Mouse (Mus musculus) gastrocnemius, adult 2 months (tissue): ENCODE measurements around the gene Elmo3. TPM values are rescaled to one million over a fixed set of nuclear protein-coding genes. Genes with fewer than 3 reads are reported as not detected.
A peak's percentile ranks its signal among the peaks of the same experiment; 100 is the strongest.
"Not testable (repeated sequence)": the region's sequence is repeated elsewhere in the genome, so short reads cannot be mapped to it uniquely, and the experiment has no call there.

Source experiments
- DNase-seq: peaks from one replicate; pipeline ENCODE4 v3.0.0; 2022
- H3K27ac ChIP-seq: fragments of 200-600 bp; 2 replicates; pipeline ENCODE4 v1.8.1; 2022; ENCODE audit warnings: mild to moderate bottlenecking
- H3K4me3 ChIP-seq: fragments of 200-600 bp; 2 replicates; pipeline ENCODE4 v1.8.1; 2022; ENCODE audit warnings: mild to moderate bottlenecking, moderate library complexity
- CTCF ChIP-seq: fragments of 200-600 bp; IDR thresholded peaks from 2 replicates; pipeline ENCODE4 v1.8.1; 2022; ENCODE audit warnings: antibody characterized with exemption, mild to moderate bottlenecking, moderate library complexity
- intact Hi-C: fragments of 180-260 bp; cut with DNase I; formaldehyde crosslinking; loops from one replicate; pipeline ENCODE4 v1.15.1; 2025
- total RNA-seq, 2 experiments: library from RNA; stranded (reverse); gene quantifications; 2 replicates each; pipeline ENCODE4 v1.2.3; 2021

Gene Elmo3
- total RNA-seq, 2 experiments from 2014 or later, result 1.2 to 1.6 TPM

DNA sequence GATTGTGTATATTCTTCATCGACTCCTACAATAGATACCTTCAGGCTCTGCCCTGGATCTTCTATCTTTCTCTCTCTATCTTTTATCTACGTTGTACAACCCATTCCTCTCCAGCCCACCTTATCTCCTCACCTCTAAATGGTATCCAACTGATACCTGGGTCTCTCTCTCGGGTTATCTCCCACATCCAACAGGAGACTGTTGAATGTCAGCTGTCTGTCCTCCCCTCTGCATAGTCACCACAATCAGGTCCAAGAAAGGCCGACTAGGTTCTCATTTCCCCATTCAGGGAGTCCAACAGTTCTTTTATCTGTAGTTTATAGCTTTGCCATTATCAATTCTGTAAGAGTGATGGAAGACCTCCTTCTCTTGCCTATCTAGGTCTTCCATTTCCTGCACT is 23.2 kb upstream of the Elmo3 start:
- Histone ChIP-seq H3K4me3 (no peak overlapping the region), H3K27ac (no peak overlapping the region)
- TF ChIP-seq CTCF, result no peak
- no peak for DNase-seq
- intact Hi-C loops, result no loop called here

DNA sequence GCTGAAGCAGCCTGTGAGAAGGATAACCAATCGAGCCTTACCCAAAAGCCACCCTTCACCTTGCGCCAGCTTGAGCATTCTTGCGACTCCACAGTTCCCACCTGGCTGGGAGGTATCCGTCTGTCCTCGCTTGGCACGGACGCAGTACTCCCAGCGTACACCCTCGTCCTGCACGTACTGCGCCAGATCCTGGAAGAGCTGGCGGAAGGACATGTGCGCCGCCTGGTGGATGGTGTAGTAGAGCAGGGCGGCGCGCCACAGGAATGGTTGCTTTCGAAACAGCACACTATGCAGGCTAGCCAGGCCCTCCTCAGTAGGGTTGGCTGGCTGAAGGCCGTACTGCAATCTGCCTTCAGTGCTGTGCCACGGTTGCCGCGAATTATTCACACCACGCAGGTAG is 22.3 kb upstream of the Elmo3 start:
- intact Hi-C loops, result no loop called here
- DNase-seq, result peak; percentile 84
- H3K4me3 ChIP-seq, result peak overlapping the region; percentile 54

DNA sequence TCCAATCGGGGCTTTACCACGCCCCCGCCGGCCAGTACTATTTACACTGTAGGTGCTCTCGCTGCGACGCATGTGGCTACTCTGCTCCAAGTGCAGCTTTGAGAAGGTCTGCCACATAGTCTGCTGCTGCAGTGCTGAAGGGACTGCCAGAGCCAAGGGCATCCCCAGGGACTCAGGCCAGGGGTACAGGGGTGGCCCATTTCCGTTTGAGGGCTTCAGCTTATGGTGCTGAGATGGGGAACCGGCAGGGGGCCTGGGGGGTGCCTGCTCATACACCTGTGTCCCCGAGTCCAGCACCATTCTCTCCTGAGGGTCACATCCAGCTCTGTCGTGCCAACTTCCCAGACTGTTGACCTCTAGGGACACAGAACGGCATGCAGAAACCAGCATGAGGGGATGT is 19.9 kb upstream of the Elmo3 start:
- Histone ChIP-seq H3K4me3 (no peak overlapping the region), H3K27ac (no peak overlapping the region)
- TF ChIP-seq CTCF, result no peak
- intact Hi-C loops, result no loop called here
- DNase-seq, result peak; percentile 22

More for the DNA sequence above, 22.3 kb upstream of the Elmo3 start:
- TF ChIP-seq CTCF, result peak; percentile 76
- no peak overlapping the region for H3K27ac ChIP-seq

DNA sequence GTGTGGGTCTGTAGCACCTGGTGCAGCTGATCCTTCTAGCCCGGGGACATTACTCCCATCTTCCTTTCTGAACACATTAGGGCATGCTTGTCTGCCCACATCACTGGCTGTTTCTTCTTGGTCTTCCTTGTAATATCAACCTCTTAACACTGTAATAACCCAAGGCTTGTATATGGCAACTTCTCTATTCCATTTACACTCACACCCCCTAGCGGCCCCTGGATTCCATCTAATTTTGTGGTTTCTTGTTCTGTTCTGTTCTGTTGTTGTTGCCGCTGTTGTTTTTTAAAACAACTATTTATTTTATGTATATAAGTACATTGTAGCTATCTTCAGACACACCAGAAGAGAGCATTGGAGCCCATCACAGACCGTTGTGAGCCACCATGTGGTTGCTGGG is 18.5 kb upstream of the Elmo3 start:
- intact Hi-C loops, result no loop called here
- Histone ChIP-seq H3K4me3 (no peak overlapping the region), H3K27ac (no peak overlapping the region)
- no peak for DNase-seq
- TF ChIP-seq CTCF, result no peak

DNA sequence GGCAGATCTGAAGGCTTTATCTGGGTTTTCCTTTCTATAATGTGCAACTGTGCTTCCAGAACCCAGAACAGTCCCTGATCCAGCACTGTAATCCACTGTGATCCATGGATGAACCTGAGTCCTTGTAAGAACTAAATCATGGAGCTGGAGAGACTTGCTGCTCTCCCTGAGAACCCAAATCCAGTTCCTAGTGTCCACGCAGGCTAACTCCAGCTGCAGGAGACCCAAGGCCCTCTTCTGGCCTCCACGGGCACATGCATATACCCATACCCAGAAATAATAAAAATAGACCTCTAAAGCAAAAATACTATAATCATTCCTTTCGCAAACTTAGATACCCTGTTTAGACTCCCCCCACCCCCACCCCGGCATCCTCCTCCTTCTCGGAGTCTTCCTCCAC is 17.2 kb upstream of the Elmo3 start:
- Histone ChIP-seq H3K4me3 (no peak overlapping the region), H3K27ac (no peak overlapping the region)
- intact Hi-C loops, result no loop called here
- TF ChIP-seq CTCF, result no peak
- DNase-seq, result peak; percentile 9

DNA sequence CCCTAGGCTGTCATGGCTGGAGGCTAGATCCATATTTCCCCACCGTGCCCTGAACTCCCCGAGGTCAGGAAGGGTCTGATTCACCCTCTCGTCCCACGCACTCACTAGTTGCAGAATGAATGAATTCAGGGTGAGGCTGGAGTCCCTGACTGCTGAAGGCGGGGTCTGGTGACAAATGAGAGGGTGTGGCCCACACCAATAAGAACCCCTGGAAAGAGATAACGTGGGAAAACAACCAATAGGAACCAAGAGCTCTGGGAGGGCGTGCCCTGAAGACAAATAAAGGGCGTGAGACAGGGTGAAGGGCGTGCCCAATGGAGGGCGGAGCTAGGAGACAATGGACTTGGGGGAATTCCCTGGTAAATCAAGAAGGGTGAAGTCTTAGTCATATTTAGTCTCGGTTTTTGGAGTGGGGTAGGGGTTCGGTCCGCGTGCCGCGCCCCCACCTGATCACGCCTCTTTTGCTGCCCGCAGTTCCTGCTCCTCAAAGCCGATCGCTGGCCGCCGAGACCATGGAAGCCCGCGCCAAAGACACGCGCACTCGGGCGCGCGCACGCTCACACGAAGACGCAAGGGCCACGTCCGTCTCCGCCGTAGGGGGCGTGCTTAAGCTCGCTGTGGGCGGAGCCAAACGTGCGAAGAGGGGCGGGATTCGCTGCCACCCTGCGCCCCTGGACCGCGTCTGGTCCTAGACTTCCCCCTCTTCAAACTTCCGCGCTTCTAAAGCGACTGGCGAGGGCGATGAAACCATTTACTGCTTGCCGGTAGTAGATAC is 16.3 kb upstream of the Elmo3 start:
- Histone ChIP-seq H3K4me3 (peak overlapping the region; percentile 78), H3K27ac (peak overlapping the region; percentile 78)
- peak; percentile 94 for DNase-seq
- intact Hi-C loops, result no loop called here
- TF ChIP-seq CTCF, result peak; percentile 23; the same call in 1 of the 2 replicates

DNA sequence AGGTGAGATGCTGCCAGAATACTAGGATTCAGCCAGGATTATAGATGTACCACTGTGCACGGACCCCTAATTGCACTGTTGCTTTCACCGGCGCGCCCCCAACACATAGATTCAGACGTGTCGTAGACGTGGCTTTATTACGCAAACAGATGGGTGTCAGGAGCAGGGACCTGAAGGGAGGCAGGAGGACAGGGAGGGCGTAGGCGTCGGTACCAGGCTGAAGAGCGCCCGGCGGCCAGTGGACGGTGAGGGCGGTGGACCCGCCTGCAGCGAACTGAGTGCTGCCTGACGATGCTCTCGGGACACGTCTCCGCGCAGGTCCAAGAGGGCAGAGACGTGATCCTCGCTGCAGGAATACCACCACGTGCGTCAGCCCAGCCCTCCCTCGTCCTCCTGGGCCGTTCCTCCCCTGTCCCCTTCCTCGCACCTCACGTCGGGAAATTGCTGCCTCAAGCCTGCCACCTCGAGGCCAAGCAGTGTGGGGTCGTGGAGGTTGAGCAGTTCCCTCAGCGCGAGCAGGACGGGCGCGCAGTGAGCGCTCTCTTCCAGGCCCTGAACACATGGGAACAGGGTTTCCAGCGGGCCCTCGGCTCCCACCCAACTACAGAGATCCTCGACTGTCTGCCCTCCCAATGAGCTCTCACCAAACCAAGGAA is 15.5 kb upstream of the Elmo3 start, which contains the start of gene 4931428F04Rik:
Gene 4931428F04Rik, minus strand, starts transcription at position 60 of the 656 bp plus-strand sequence.
- intact Hi-C loops, result no loop called here
- peak; percentile 43 for TF ChIP-seq CTCF
- peak within 1 kb of the TSS; percentile 78 for H3K27ac ChIP-seq
- peak; percentile 64 for DNase-seq
- peak within 1 kb of the TSS; percentile 78 for H3K4me3 ChIP-seq

GRCm38 (mm10) chr8:105290554-105291314 is 14.7 kb upstream of the Elmo3 start:
- intact Hi-C loops, result no loop called here
- Histone ChIP-seq H3K27ac (no peak overlapping the region), H3K4me3 (peak overlapping the region; percentile 78)
- peak; percentile 93 for DNase-seq
- TF ChIP-seq CTCF, result peak; percentile 99

DNA sequence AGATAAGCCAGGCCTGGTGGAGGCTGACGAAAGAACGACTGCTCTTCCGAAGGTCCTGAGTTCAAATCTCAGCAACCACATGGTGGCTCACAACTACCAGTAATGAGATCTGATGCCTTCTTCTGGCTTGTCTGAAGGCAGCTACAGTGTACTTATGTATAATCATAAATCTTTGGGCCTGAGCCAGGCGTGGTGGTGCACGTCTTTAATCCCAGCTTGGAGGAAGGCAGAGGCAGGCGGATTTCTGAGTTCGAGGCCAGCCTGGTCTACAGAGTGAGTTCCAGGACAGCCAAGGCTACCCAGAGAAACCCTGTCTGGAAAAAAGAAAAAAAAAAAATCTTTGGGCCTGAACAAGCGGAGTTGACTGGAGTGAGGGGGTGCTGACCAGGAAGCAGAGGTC is 14.0 kb upstream of the Elmo3 start:
- DNase-seq, H3K4me3 ChIP-seq, H3K27ac ChIP-seq, intact Hi-C loops: not testable (repeated sequence)

DNA sequence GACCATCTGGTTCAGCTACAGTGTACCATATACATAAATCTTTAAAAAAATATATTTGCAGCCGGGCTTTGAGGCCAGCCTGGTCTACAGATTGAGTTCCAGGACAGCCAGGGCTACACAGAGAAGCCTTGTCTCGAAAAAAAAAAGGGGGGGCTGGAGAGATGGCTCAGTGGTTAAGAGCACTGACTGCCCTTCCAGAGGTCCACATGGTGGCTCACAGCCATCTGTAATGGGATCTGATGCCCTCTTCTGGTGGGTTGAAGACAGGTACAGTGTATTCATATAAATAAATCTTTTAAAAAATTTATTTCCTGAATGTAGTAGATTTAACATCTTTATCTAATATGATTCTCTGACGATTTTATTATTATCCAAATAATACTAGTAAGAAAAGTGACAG is 13.6 kb upstream of the Elmo3 start:
- H3K27ac ChIP-seq, H3K4me3 ChIP-seq, DNase-seq, intact Hi-C loops: not testable (repeated sequence)
- peak; percentile 20; the same call in 1 of the 2 replicates for TF ChIP-seq CTCF

DNA sequence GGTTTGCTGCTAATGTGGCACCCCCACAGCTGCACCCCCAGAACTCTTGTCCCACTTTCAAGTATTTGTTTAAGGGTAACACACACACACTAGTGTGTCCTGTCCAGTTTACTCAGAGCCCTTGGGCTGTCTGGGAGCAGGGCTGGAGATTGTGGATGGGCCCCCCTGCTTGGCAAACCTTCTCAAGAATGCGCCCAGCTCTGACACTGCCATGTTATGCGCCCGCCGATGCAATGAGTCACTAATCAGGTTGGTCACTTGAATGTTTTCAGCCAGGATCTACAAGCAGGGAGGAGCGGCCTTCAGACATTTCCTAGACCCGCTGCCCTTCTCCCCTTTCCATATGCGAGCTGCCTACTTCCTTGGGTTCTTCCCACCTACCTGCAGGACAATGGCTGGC is 12.9 kb upstream of the Elmo3 start:
- Histone ChIP-seq H3K4me3 (no peak overlapping the region), H3K27ac (no peak overlapping the region)
- no peak for DNase-seq
- no peak for TF ChIP-seq CTCF
- intact Hi-C loops, result no loop called here

- no peak for TF ChIP-seq CTCF
Observed at GRCm38 (mm10) chr8:105293405-105293804, 12.0 kb upstream of the Elmo3 start.

DNA sequence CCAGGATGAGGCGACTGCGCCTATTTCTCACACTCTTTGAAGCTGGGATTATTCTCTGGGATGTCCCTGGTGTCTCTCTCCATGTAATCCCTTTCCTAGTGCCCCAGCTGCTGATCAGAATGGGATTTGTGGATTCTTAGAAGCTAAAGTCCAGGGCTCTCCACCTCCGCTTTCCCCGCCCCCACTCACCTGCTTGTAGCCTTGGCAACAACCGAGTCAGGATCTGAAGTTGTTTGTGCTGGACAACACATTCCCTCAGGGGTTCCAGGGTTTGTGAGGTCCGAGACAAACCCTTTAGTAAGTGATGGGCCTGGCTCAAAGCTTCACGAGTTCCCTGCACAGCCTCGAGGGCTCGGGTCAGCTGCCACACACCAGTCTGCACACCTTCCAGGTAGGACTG is 10.6 kb upstream of the Elmo3 start:
- DNase-seq, result no peak
- peak overlapping the region; percentile 91; the same call in 1 of the 2 replicates for H3K27ac ChIP-seq
- intact Hi-C loops, result no loop called here
- peak overlapping the region; percentile 61 for H3K4me3 ChIP-seq
- TF ChIP-seq CTCF, result no peak

More at GRCm38 (mm10) chr8:105293405-105293804, 12.0 kb upstream of the Elmo3 start:
- Histone ChIP-seq H3K27ac (no peak overlapping the region), H3K4me3 (no peak overlapping the region)
- DNase-seq, result no peak
- intact Hi-C loops, result no loop called here
